Mouse (Mus musculus) bone marrow macrophage, adult 2 months (primary cell): ENCODE measurements around the gene Syngr4. TPM values are rescaled to one million over a fixed set of nuclear protein-coding genes. Genes with fewer than 3 reads are reported as not detected.
"Not testable (repeated sequence)": the region's sequence is repeated elsewhere in the genome, so short reads cannot be mapped to it uniquely, and the experiment has no call there.

Experiments used
- H3K27ac ChIP-seq: 2 replicates; pipeline ENCODE4 v1.5.1; 2012; ENCODE audit warnings: low read depth, low read length; ENCODE audit not compliant: insufficient read depth
- H3K4me1 ChIP-seq: 2 replicates; pipeline ENCODE4 v1.6.1; 2012; ENCODE audit warnings: low read length; ENCODE audit not compliant: control insufficient read depth, insufficient read depth
- H3K4me3 ChIP-seq: 2 replicates; pipeline ENCODE4 v1.5.1; 2012; ENCODE audit warnings: mild to moderate bottlenecking, low read length, moderate library complexity; ENCODE audit not compliant: insufficient read depth
- CTCF ChIP-seq: IDR thresholded peaks from 2 replicates; pipeline ENCODE4 v1.5.1; 2012; ENCODE audit warnings: low read depth, mild to moderate bottlenecking, low read length, moderate library complexity
- POLR2A ChIP-seq: IDR thresholded peaks from 2 replicates; pipeline ENCODE4 v1.6.1; 2012; ENCODE audit warnings: mild to moderate bottlenecking, low read depth, low read length, borderline replicate concordance
- polyA plus RNA-seq: library from polyadenylated mRNA; stranded (reverse); fragments of >200 nt; gene quantifications from 2 replicates; pipeline ENCODE4 v1.2.4, GENCODE M21; 2012; ENCODE audit not compliant: missing spikeins, insufficient read depth, insufficient read length

Syngr4 gene
- polyA plus RNA-seq, 1 experiment, result not detected

DNA sequence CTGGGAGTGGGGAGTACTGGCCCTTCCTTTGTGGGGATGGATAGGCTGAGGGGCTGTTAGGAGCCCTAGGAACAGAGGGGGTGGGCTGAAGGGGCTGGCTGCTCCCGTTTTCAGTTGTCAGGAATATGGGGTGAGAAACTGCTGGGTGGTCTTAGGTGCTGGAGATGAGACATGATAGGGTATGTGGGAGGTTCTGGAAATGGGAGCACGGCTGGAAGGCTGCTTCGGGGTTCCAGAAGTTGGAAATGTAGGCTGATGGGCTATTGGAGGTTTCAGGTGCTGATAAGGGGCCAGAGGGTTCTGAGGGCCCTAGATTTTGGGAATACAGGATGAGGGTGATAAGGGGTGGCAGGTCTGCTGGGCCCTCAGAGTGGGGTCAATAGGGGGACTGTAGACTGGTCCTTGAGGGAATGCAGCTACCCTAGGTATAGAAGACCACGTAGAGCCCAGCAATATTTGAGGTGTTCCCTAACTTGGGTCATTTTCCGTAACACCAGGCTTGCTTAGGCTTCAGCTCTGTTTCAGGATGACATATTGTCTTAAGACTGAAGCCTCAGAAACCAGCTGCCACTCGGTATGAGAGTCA is 490 bp downstream of the Syngr4 start:
- Histone ChIP-seq H3K4me1 (peaks cover 9% of the 10 kb centered on the region; the same call in 1 of the 2 replicates), H3K27ac (peak overlapping the region; percentile 11; the same call in 1 of the 2 replicates), H3K4me3 (peak overlapping the region; percentile 19)
- no peak for TF ChIP-seq POLR2A
- TF ChIP-seq CTCF, result no peak

DNA sequence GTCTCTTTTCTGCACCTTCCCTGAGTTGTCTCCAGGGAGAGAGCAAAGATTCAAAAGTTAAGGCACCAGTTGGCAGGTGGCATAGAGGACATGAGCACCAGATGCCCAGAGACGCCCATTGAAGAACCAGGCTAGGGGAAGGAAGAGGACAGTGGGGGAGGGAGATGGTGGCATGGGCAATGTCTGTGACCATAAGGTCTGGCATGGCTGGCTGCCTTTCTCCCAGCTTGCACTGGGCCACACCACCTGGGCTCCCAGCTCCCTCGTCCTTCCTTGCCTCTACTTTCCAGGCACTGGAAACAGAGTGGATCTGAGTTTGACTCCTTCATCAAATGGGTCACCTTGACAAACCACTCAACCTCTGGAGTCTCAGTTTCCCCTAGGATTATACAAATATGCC is 3.9 kb downstream of the Syngr4 start:
- TF ChIP-seq CTCF (no peak), POLR2A (no peak)
- H3K27ac ChIP-seq, result no peak overlapping the region
- H3K4me3 ChIP-seq, result no peak overlapping the region
- peaks cover 6% of the 10 kb centered on the region; the same call in 1 of the 2 replicates for H3K4me1 ChIP-seq

DNA sequence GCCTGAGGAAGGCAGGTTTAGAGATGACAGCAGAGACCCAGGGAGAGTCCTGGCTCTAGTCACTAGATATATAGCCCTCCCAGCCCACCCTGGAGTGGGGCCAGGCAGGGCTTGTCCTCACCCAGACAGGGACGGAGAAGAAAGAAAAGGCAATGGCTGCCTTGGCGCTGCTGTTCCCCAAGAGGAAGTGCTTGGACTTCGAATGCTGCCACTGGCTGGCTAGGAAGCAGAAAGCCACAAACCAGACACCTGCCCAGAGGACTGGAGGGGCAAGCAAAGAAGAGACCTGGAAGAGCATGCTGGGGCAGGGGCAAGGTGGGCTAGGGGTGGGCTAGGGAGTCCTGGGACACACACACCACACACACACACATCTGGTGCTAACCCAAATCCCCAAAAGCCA is 9.3 kb downstream of the Syngr4 start:
- no peak overlapping the region for H3K4me3 ChIP-seq
- no peak overlapping the region for H3K27ac ChIP-seq
- TF ChIP-seq POLR2A (no peak), CTCF (no peak)
- peaks cover 4% of the 10 kb centered on the region; the same call in 1 of the 2 replicates for H3K4me1 ChIP-seq

DNA sequence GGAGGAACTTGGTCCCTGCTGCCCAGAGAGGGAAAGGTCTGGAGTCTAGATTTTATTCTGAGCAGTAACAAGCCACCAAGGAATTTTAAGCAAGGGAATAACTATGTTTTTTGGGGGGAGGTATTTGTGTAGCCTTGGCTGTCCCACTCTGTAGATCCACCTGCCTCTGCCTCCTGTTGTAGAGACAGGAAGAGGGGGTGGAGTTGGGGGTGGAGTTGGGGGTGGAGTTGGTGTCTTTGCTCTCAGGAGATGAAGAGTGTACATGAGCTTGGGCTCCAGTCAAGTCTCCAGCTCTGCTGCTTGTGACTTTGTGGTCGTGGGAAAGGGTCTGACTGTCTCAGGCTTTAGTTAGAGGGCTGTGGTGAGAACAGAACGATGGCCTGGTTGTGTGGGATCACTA is 15.5 kb downstream of the Syngr4 start:
- H3K4me3 ChIP-seq, result no peak overlapping the region
- no peaks in the 10 kb centered on the region for H3K4me1 ChIP-seq
- H3K27ac ChIP-seq, result no peak overlapping the region
- TF ChIP-seq POLR2A (no peak), CTCF (no peak)

DNA sequence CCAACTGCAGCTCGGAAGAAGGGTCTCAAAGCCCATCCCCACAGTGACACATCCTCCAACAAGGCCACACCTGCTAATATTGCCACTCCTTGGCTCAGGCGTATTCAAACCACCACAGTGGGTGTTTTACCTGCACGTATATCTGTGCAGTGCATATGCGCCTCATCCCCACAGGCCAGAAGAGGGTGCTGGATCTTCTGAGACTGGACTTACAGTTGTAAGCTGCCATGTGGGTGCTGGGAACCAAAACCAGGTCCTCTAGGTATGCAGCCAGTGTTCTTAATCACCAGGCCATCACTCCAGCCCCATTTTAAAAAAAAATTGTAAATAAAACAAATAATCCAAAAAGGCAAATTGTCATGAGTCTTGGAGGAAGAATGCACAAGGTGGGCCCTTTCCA is 16.0 kb downstream of the Syngr4 start:
- no peak for TF ChIP-seq POLR2A
- TF ChIP-seq CTCF, result no peak
- Histone ChIP-seq H3K4me1 (no peaks in the 10 kb centered on the region), H3K4me3 (no peak overlapping the region), H3K27ac (no peak overlapping the region)

DNA sequence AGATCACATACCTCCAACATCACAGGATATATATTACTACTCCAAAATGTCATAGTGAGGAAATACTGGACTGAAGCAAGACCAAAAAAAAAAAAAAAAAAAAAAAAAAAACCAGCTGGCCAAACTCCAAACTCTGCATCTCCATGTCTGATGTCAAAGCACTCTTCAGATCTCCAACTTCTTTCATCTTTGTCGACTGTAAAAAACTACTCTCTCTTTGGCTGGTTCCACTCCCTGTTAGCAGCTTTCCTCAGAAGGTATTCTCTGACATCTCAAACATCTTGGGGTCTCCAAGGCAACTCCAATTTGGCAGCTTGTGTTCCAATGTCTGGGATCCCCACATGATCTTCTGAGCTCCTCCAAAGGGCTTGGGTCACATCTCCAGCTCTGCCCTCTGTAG is 18.2 kb downstream of the Syngr4 start, which contains the start of gene Grin2d:
Grin2d (minus strand) TSS at position 101 of the 400 bp plus-strand sequence.
- not testable (repeated sequence) for H3K4me3 ChIP-seq, H3K4me1 ChIP-seq, H3K27ac ChIP-seq

DNA sequence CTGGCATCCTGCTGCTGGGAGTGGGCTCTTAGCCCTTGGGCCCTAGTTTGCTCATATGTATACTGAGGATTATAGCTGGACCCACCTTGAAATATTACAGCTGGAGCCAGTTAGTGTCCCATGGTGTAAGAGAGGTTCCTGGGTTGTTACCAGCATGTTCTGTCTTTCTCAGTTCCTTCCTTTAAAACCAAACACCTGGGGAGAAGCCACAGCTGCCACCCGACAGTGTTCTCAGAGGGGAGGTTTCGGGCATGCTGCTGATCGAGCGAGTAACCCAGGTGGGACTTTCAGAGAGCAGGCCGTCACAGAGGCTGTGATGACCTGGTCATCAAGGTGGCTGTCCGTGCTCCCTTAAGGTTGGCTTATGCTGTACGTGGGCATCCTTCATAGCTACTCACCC is 19.6 kb downstream of the Syngr4 start:
- H3K4me3 ChIP-seq, result no peak overlapping the region
- TF ChIP-seq CTCF (no peak), POLR2A (no peak)
- peaks cover 6% of the 10 kb centered on the region for H3K4me1 ChIP-seq
- no peak overlapping the region for H3K27ac ChIP-seq

DNA sequence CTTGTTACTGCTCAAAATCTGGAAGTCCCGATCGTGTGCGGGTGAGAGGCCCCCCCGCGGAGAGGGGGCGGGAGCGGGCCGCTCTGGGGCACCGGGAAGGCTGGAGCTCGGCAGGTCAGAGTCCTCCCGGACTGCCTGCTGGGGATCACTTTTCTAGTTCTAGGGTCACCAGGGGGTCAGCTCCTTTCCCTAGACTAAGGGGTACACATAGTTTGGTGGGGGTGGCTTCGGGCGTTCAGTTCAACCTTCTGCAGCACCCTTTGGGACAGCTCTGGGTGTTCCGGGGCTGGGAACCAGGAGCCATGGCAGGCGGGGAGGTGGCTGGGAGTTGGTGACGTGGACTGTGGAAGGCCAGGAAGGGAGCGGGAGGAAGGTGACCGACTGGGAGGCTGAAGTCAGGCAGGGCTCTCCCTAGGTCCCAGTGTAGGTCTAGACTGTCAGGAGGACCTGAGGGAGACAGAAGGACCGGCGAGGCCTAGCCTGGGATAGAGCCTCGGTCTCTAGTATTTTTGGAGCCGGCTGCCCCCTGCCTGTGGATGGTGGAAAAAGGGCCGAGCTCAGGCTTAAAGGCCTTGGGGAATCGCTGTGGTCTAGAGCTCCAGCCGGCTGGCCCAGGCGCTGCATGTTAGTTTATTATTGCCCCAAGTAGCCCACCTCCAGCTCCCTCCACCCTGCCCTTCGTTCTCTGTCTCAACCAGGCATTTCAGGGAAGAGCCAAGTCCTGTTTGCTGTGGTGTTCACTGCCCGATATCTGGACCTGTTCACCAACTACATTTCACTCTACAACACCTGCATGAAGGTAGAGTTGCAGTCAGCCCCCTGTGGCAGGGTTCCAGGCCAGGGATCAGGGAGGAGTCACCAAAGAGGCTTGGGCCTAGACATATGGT is 23.2 kb downstream of the Syngr4 start:
- H3K4me3 ChIP-seq, result peak overlapping the region; percentile 86
- peaks cover 6% of the 10 kb centered on the region for H3K4me1 ChIP-seq
- H3K27ac ChIP-seq, result peak overlapping the region; percentile 42
- no peak for TF ChIP-seq POLR2A
- TF ChIP-seq CTCF, result no peak

DNA sequence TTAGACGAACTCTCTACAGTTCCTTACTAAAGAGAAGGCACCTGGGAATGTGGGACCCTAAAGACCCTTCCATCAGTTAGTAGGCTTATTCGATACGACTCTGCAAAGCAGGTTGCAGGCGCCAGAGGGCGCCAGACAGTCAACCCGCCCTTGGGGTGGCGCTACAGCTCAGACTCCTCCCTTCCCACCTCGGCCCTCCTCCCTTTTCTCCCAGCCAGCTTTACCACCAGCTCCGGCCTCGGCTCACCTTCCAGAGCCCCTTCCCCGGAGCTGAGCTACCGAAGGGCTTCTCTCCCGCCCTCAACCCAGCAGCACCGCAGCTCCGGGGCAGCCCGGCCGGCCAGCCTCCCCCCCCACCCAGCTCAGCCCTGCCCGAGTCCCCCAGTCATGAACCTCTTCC is 23.9 kb downstream of the Syngr4 start, which contains the start of gene Kdelr1:
Kdelr1 (plus strand) TSS at position 149 of the 400 bp plus-strand sequence.
- Histone ChIP-seq H3K27ac (peak within 1 kb of the TSS; percentile 42), H3K4me1 (peaks cover 6% of the 10 kb centered on the region), H3K4me3 (peak within 1 kb of the TSS; percentile 86)
- TF ChIP-seq CTCF (peak; percentile 72), POLR2A (no peak)
